Mouse (Mus musculus): ENCODE measurements around the gene Iqca. TPM values are rescaled to one million over a fixed set of nuclear protein-coding genes. Genes with fewer than 3 reads are reported as not detected.

Iqca gene
- polyA plus RNA-seq, 1 experiment from 2014 or later, result not detected

Other genes with a start within 250 kb of the Iqca start
- not detected in 2 replicates for gene Gbx2, start 222.2 kb downstream of the Iqca start, polyA plus RNA-seq (2015; fragmentation: Nextera tagmentation; extraction: Ambion mirVana)
- 0.06 TPM in 1 of 2 replicates, not detected in the other for gene Asb18, start 138.7 kb downstream of the Iqca start, polyA plus RNA-seq (2015; fragmentation: Nextera tagmentation; extraction: Ambion mirVana)
- gene Ackr3, start 50.6 kb upstream of the Iqca start, polyA plus RNA-seq (2015; fragmentation: Nextera tagmentation; extraction: Ambion mirVana), result 22.2 and 29.7 TPM in 2 replicates

Data from stomach, embryonic 16.5 days (tissue).